Mouse (Mus musculus): ENCODE measurements around the gene Ffar1. TPM values are rescaled to one million over a fixed set of nuclear protein-coding genes. Genes with fewer than 3 reads are reported as not detected.

Ffar1 gene
- polyA plus RNA-seq, 1 experiment, result 0.62 TPM

DNA sequence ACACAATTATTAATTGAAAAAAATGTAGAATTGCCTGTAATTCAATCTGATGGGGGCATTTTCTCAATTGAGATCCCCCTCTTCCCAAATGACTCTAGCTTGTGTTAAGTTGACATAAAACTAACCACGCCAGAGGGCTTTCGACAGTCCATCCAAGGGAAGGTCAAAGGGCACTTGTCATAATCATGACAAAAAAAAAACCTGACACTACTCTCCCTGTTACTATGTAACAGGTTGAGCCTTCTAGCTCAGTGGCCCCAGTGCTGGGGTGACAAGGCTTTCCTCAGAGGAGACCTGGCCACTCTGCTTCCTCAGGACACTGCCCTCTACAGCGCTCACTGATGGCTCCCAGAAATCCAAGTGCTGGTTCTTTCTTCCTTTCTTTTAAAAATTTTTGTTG is 37.1 kb downstream of the Ffar1 start:
- TF ChIP-seq CTCF (IDR thresholded peaks at IDR 0.05; ENCODE audit: control insufficient read depth, insufficient read depth, insufficient replicate concordance, low read depth, low read length), result no peak
- no peak for TF ChIP-seq POLR2A (IDR thresholded peaks at IDR 0.05; ENCODE audit: control insufficient read depth, low read depth, low read length)
- no peaks in the 10 kb centered on the region for H3K27me3 ChIP-seq (ENCODE audit: control insufficient read depth, insufficient read depth, low read length)
- H3K36me3 ChIP-seq (ENCODE audit: control insufficient read depth, insufficient read depth, low read length), result no peaks in the 10 kb centered on the region

DNA sequence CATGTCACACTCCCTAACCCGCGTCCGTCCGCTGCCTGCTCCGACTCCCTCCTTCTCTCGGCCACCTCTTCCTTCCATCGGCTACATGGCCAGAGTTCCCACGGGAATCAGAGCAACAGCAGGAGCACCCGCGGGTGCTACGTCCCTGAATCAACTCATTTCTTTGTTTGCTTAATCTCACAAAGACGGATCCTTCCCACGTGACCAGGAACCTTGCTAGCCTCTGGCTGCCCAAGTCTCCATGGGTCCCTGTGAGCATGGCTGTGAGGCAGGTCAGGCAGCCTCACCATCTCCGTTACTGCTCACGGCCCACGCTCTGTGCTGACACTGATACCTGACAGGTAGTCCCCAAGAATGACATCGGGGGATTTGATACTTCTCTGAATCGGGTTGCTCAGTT is 37.7 kb downstream of the Ffar1 start, which contains the start of gene Ffar2:
TSS of gene Ffar2 (minus strand) at position 101 of the 400 bp plus-strand sequence.
- no peaks in the 10 kb centered on the region for H3K27me3 ChIP-seq (ENCODE audit: control insufficient read depth, insufficient read depth, low read length)
- peaks cover 11% of the 10 kb centered on the region for H3K4me1 ChIP-seq (ENCODE audit: control insufficient read depth, insufficient read depth, low read length)
- no peak within 1 kb of the TSS for H3K4me3 ChIP-seq (ENCODE audit: control insufficient read depth, low read depth, low read length)
- H3K36me3 ChIP-seq (ENCODE audit: control insufficient read depth, insufficient read depth, low read length), result no peaks in the 10 kb centered on the region
- H3K27ac ChIP-seq (ENCODE audit: control insufficient read depth, insufficient read depth, low read depth, low read length), result no peak within 1 kb of the TSS
- no peak for TF ChIP-seq CTCF (IDR thresholded peaks at IDR 0.05; ENCODE audit: control insufficient read depth, insufficient read depth, insufficient replicate concordance, low read depth, low read length)
- TF ChIP-seq POLR2A (IDR thresholded peaks at IDR 0.05; ENCODE audit: control insufficient read depth, low read depth, low read length), result no peak

More for the DNA sequence above, 37.1 kb downstream of the Ffar1 start:
- no peak overlapping the region for H3K4me3 ChIP-seq (ENCODE audit: control insufficient read depth, low read depth, low read length)
- no peak overlapping the region for H3K27ac ChIP-seq (ENCODE audit: control insufficient read depth, insufficient read depth, low read depth, low read length)
- H3K4me1 ChIP-seq (ENCODE audit: control insufficient read depth, insufficient read depth, low read length), result peaks cover 9% of the 10 kb centered on the region

DNA sequence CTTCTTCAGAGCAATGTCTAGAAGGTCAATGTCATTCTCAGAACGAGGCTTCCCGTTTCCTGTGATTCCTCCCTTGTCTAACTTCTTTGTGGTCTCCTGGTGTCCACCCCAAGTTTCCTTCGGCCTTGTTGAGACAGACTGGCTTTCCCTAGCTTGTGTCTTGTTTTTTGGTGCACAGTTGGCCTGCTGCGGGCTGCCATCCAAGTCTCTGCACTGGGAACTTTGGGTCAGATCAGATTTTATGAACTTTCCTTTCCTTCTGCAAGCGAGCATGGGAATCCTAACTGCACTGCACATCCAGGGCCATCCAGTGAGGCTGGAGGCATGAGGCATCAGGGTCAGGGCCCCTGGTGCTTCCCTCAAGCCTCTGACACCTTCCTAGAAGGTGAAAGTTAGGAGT is 39.8 kb downstream of the Ffar1 start:
- Histone ChIP-seq H3K27ac (ENCODE audit: control insufficient read depth, insufficient read depth, low read depth, low read length) (no peak overlapping the region), H3K36me3 (ENCODE audit: control insufficient read depth, insufficient read depth, low read length) (no peaks in the 10 kb centered on the region), H3K27me3 (ENCODE audit: control insufficient read depth, insufficient read depth, low read length) (no peaks in the 10 kb centered on the region), H3K4me3 (ENCODE audit: control insufficient read depth, low read depth, low read length) (no peak overlapping the region), H3K4me1 (ENCODE audit: control insufficient read depth, insufficient read depth, low read length) (peaks cover 11% of the 10 kb centered on the region)
- TF ChIP-seq POLR2A (IDR thresholded peaks at IDR 0.05; ENCODE audit: control insufficient read depth, low read depth, low read length) (no peak), CTCF (IDR thresholded peaks at IDR 0.05; ENCODE audit: control insufficient read depth, insufficient read depth, insufficient replicate concordance, low read depth, low read length) (no peak)

DNA sequence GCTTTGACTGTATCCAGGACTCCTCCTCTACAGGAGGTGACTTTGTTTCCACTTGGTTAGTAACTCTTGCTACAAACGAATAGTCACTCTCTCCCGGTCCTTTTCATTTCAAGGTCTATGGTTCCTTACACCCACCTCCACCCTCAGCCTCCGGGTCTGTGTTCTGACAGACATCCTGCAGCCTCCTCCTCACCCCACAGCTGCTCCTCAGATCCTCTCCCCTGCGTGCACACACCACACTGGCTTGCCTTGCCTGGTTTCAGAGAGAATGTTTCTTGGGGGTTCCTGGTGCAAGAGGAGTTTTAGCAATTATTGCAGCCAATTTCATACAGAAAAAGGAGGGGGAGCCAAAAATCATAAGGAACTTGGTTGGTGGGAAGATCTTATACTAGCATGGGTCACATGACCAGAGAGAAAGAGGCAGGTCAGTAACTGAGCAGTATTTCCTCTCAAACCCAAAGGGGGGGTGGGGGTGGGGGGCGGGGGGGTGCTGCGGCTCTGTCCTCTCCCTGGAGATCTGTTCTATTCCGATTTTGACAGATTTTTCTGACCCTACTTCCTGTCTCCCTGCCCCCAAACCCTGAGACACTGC is 40.4 kb downstream of the Ffar1 start:
- H3K27ac ChIP-seq (ENCODE audit: control insufficient read depth, insufficient read depth, low read depth, low read length), result no peak overlapping the region
- TF ChIP-seq CTCF (IDR thresholded peaks at IDR 0.05; ENCODE audit: control insufficient read depth, insufficient read depth, insufficient replicate concordance, low read depth, low read length), result no peak
- no peak for TF ChIP-seq POLR2A (IDR thresholded peaks at IDR 0.05; ENCODE audit: control insufficient read depth, low read depth, low read length)
- no peaks in the 10 kb centered on the region for H3K27me3 ChIP-seq (ENCODE audit: control insufficient read depth, insufficient read depth, low read length)
- H3K36me3 ChIP-seq (ENCODE audit: control insufficient read depth, insufficient read depth, low read length), result no peaks in the 10 kb centered on the region
- H3K4me1 ChIP-seq (ENCODE audit: control insufficient read depth, insufficient read depth, low read length), result peaks cover 11% of the 10 kb centered on the region
- no peak overlapping the region for H3K4me3 ChIP-seq (ENCODE audit: control insufficient read depth, low read depth, low read length)

DNA sequence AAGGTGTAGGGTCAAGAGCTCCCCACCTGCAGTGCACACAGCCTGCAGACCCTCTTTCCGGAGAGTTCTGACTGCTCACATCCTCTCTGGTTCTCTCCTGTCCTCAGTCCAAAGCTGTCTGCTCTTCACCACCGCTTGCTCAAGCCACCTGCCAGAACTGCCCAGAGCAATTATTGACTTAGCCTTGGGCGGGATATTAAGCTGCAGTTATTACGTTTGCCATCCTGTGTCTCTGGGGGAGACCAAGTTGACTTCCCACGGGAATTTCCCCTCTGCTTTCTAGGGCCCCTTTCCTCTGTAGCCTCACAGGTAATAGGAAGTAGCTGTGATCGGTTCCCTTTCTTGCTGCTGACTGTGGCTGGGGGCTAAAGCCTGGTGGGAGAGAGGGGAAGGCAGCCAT is 41.2 kb downstream of the Ffar1 start:
- Histone ChIP-seq H3K36me3 (ENCODE audit: control insufficient read depth, insufficient read depth, low read length) (no peaks in the 10 kb centered on the region), H3K4me3 (ENCODE audit: control insufficient read depth, low read depth, low read length) (no peak overlapping the region), H3K4me1 (ENCODE audit: control insufficient read depth, insufficient read depth, low read length) (peaks cover 11% of the 10 kb centered on the region), H3K27ac (ENCODE audit: control insufficient read depth, insufficient read depth, low read depth, low read length) (no peak overlapping the region), H3K27me3 (ENCODE audit: control insufficient read depth, insufficient read depth, low read length) (no peaks in the 10 kb centered on the region)
- TF ChIP-seq CTCF (IDR thresholded peaks at IDR 0.05; ENCODE audit: control insufficient read depth, insufficient read depth, insufficient replicate concordance, low read depth, low read length), result no peak
- no peak for TF ChIP-seq POLR2A (IDR thresholded peaks at IDR 0.05; ENCODE audit: control insufficient read depth, low read depth, low read length)

DNA sequence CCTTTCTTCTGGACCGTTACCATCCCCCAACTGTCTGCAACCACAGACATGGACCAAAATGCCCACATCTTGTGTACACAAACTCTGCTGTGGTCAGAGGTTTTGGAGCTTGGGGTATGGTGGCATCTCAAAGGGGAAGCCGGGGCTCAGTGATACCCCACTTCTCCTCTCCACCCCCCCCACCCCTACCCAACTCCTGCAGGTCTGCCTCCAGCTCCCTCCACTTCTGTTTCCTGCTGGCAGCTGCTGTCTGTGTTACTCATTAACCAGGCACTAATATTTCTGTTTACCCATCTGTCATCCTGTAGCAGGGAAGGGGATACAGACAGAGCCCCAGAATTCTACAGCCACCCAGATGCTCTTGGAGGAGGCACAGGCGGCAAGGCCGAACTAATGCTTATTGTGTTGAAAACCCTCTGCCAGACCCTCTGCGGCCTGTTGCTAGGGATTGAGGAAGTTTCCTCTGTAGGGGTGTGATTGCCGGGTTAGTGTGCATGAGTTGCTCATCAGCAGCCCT is 49.0 kb downstream of the Ffar1 start:
- TF ChIP-seq POLR2A (IDR thresholded peaks at IDR 0.05; ENCODE audit: control insufficient read depth, low read depth, low read length) (no peak), CTCF (IDR thresholded peaks at IDR 0.05; ENCODE audit: control insufficient read depth, insufficient read depth, insufficient replicate concordance, low read depth, low read length) (no peak)
- Histone ChIP-seq H3K36me3 (ENCODE audit: control insufficient read depth, insufficient read depth, low read length) (no peaks in the 10 kb centered on the region), H3K4me3 (ENCODE audit: control insufficient read depth, low read depth, low read length) (no peak overlapping the region), H3K4me1 (ENCODE audit: control insufficient read depth, insufficient read depth, low read length) (no peaks in the 10 kb centered on the region; the same call in none of the 2 replicates), H3K27me3 (ENCODE audit: control insufficient read depth, insufficient read depth, low read length) (no peaks in the 10 kb centered on the region), H3K27ac (ENCODE audit: control insufficient read depth, insufficient read depth, low read depth, low read length) (no peak overlapping the region)

DNA sequence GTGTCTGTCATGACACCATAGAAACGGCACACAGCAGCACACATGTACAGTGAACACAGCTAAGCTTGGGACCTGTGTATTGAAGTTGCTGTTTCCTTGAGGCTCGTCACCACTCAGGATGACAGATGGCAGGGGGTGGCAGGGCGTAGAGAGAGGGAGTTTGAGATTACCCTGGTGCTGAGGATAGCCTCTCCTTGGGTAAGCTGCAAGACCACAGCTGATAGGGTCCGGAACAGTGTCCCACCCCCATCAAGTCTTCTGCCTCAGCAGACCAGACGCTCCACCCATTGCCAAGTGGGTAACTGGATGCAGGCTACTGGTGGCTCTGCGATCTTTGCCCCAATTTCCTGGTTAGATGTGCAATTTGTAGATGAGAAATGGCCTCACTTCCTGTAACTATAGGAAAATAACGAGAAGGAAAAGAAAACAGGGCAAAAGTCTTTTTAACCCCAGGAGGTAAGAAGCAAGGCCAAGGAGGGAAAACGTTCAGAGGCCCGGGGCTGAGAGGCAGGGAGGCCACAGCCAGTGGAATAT is 49.5 kb downstream of the Ffar1 start:
- H3K4me1 ChIP-seq (ENCODE audit: control insufficient read depth, insufficient read depth, low read length), result no peaks in the 10 kb centered on the region; the same call in none of the 2 replicates
- H3K36me3 ChIP-seq (ENCODE audit: control insufficient read depth, insufficient read depth, low read length), result no peaks in the 10 kb centered on the region
- no peak for TF ChIP-seq POLR2A (IDR thresholded peaks at IDR 0.05; ENCODE audit: control insufficient read depth, low read depth, low read length)
- no peak for TF ChIP-seq CTCF (IDR thresholded peaks at IDR 0.05; ENCODE audit: control insufficient read depth, insufficient read depth, insufficient replicate concordance, low read depth, low read length)
- no peaks in the 10 kb centered on the region for H3K27me3 ChIP-seq (ENCODE audit: control insufficient read depth, insufficient read depth, low read length)
- H3K27ac ChIP-seq (ENCODE audit: control insufficient read depth, insufficient read depth, low read depth, low read length), result no peak overlapping the region
- no peak overlapping the region for H3K4me3 ChIP-seq (ENCODE audit: control insufficient read depth, low read depth, low read length)

Data from testis, adult 2 months (tissue).